Mouse (Mus musculus) olfactory bulb, adult 2 months (tissue): ENCODE results near the gene Cadm4.

ENCODE experiments used
- CTCF ChIP-seq: fragments of 200-500 bp; IDR thresholded peaks from 2 replicates; pipeline ENCODE4 v1.5.1; 2012; ENCODE audit warnings: low read depth, mild to moderate bottlenecking, low read length, moderate library complexity; ENCODE audit not compliant: insufficient read depth
- POLR2A ChIP-seq: fragments of 200-500 bp; IDR thresholded peaks from 2 replicates; pipeline ENCODE4 v1.6.1; 2012; ENCODE audit warnings: mild to moderate bottlenecking, low read depth, low read length, moderate library complexity; ENCODE audit not compliant: insufficient read depth

- TF ChIP-seq CTCF (no peak), POLR2A (no peak)
These were observed 56.3 kb downstream of the Cadm4 start for GRCm38 (mm10) chr7:24538154-24538553.
